Mouse (Mus musculus) small intestine, adult 10 weeks (tissue): ENCODE measurements around the gene Atxn10. TPM values are rescaled to one million over a fixed set of nuclear protein-coding genes. Genes with fewer than 3 reads are reported as not detected.

Source experiments
- polyA plus RNA-seq: library from polyadenylated mRNA; stranded (reverse); fragments of 350-450 nt; fragmentation: Illumina TruSeq; extraction: RNeasy Lipid Tissue Mini Kit (QIAGEN cat#74804); gene quantifications from one replicate; pipeline ENCODE4 v1.2.3, GENCODE M21; 2014; ENCODE audit warnings: low replicate concordance

Atxn10 gene
- 21.3 TPM for polyA plus RNA-seq

DNA sequence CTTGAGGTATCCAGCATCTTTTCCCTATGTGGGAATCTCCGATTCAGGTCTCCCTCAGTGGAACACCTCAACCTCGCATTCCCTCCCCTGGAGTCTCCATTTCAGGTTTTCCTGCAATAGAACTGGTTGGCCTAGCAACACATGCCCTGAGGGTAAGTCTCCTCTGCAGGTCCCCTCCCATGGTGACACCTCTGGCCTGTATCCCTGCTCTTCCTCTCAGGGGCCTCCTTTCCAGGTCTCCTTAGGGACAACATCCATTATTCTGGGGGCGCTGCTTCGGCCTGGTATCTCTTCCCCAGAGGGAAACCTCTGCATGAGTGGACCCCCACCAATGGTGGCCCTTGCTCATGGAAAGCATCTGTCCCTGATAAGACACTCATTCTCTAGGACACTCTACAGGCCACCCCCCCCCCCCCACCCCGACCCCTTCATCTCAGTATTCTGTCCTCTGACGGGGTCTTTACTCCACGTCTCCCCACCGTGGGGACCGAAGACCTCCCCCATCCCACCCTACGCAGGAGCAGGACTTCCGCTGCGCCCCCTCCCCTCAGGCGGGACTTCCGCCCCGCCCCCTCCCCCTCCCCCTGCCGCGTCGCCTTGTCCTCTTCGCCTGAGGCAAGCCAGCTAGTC lies at the start of gene Atxn10:
Atxn10 (plus strand) TSS at position 575 of the 630 bp plus-strand sequence.

DNA sequence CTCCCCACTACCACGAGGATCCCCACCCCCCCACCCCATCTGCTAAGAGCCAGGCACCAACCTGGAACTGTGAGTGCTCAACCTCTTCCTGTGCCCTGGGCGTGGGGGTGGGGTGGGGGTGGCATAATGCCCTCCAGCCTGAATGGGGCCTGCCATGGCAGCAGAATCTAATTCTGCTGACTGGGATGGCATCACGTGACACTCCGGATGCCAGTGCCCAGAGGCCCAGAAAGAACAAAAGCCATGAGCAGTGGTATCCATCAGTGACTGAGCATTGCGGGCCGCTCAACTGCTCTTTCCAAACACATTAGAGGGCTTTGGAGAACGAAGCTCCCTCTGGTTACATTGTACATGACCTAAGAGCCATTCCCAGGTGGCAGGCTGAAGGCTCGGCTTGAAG lies 167.1 kb downstream of the Atxn10 start, which contains the start of gene 7530416G11Rik:
7530416G11Rik (minus strand) TSS at position 101 of the 400 bp plus-strand sequence.

Other genes with a start within 250 kb of the Atxn10 start
- not detected for gene Smc1b, start 204.3 kb upstream of the Atxn10 start, polyA plus RNA-seq
- gene Ribc2, start 204.2 kb upstream of the Atxn10 start, polyA plus RNA-seq, result not detected
- 15.1 TPM for gene Fbln1, start 130.3 kb upstream of the Atxn10 start, polyA plus RNA-seq
- not detected for gene 7530416G11Rik, start 167.0 kb downstream of the Atxn10 start, polyA plus RNA-seq
- gene Wnt7b, start 246.2 kb downstream of the Atxn10 start, polyA plus RNA-seq, result not detected